Mouse (Mus musculus) cerebellum, postnatal 25 days (tissue): ENCODE measurements around the gene Lbx2.

Experiments used
- DNase-seq, 2 experiments: peaks; one replicate each; pipeline ENCODE4 v3.0.0; 2021; ENCODE audit warnings: mixed read lengths in 2 of 2

Lbx2 gene

GRCm38 (mm10) chr6:83135571-83136161 lies 49.5 kb downstream of the Lbx2 start:
- DNase-seq, result no peak

DNA sequence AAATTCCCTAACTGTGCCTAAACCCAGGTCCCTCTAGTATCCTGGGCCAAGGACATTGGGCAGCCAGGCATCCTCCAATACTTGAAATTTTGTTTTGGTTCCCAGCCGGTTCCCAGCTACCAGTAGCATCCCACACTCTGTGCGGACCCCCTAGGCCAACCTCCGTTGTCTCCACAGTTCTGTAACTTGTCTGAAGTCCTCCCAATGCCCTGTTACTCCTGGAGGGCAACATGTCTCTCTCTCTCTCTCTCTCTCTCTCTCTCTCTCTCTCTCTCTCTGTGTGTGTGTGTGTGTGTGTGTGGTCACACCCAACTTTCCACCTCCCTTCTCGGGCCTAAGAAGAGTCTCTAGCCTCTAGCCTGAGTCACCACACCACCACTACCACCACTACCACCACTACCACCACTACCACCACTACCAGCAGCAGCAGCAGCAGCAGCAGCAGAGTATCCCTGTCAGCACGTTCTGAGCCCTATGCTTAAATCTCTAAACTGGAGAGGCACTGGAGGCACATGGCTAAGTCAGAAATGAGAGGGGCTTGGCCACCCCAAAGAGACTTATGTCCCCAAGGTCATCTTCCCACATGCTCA lies 50.2 kb downstream of the Lbx2 start:
- DNase-seq, result no peak

DNA sequence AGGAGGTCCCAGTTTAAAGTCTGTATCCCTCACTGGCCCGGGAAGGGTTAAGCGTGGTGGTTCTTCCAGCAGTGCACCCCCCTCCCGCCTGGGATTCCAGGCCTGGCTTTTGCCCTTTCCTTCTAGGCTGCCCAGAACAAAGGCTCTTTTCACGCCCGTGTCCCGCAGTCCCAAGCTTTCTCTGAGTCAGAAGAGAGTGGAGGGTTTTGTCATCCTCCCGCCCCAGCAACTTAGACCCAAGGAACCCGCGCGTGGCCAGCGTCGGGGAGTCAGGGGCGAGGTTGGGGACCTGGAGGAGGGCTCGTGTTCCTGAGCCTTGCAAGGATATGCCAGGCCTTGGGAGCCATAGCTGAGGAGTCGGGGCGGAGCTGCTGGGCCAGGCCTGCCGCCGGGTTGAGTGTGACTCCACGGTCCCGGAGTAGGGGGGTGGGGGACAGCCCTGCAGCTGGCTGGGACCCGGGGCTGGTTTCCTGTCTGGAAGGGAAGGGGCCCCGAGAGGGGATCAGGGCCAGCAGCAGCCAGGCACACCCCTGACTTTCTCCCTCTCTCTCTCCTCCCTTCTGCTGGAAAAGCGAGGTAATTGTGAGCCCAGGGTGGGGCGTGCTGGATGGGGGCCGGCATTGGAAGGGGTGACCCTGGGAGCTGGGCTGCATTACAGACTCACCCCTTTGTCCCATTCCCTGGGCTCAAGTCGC lies 50.9 kb downstream of the Lbx2 start:
- DNase-seq, result no peak

DNA sequence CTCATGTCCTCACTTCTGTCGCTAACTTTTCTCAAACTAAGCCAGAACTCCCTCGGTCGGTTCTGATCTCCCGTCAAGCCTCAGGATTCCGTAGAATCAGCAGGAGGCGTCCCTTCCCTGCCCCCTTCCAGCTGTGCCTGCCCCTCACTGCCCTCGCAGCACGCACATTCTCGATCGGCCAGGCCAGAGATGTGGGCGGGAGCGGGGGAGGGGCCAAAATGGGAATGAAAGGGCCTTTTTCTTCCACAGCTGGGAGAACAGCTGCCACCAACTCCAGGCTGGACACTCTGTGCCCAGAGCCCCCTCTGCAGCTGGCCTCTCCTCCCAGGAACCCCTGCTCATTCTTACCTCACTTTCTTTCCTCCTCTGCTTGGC lies 51.4 kb downstream of the Lbx2 start:
- peak in 1 of 2 experiments; percentile 31 for DNase-seq
